In the genomic region with DNA sequence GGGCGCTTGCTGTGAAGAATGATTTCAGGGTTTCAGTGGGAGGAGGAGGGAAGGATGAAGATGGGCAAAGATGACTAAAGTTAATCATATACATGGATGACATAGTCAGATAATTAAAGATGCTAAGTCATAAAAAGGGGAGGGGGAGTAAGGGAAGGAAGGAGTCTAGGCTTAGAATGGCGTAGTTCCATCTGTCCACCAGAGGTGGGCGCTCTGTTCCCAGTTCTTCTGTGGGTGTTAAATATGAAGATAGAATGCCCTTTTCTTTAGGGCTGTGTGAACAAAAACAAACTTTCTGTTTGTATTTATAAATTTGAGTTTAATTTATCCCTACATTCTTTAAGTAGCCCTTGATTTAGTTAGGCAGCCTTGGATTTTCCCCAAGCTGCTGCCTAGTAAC, we compare ENCODE assay signal across 14 mouse cellular contexts. TPM values are rescaled to one million over a fixed set of nuclear protein-coding genes. Genes with fewer than 3 reads are reported as not detected.
A peak's percentile ranks its signal among the peaks of the same experiment; 100 is the strongest.
DNase-seq lines count a peak whose midpoint lies in the region; ATAC-seq and TF ChIP-seq lines count a peak whose summit lies in the region.
"Had no signal": no experiment of that assay in that cellular context is flagged by ENCODE, and none has a peak within 500 bp of the region (broad histone marks: within the 10 kb centered on the region; RNA-seq: fewer than 3 reads in every experiment).

No protein-coding gene starts in this region.

- H3K4me1 ChIP-seq in forebrain, postnatal 0 days (ENCODE audit: insufficient read depth): peaks cover 17% of the 10 kb centered on the region
- H3K4me1 ChIP-seq in forebrain, embryonic 15.5 days: peaks cover 56% of the 10 kb centered on the region
- H3K4me1 ChIP-seq in liver, embryonic 14.5 days (replicated peaks; ENCODE audit: control insufficient read depth in 2 of 2, insufficient read depth in 2 of 2, low read length in 1 of 2): no peaks in the 10 kb centered on the region
- no peaks in the 10 kb centered on the region for H3K4me1 ChIP-seq in liver, embryonic 11.5 days (replicated peaks; ENCODE audit: control insufficient read depth, insufficient read depth, low read length)
- H3K4me1 ChIP-seq in CH12.LX (ENCODE audit: control insufficient read depth in 1 of 2, insufficient read depth in 2 of 2): no peaks in the 10 kb centered on the region

- no peak for ATAC-seq in forebrain, postnatal 0 days
- ATAC-seq in forebrain, embryonic 15.5 days (replicated peaks): no peak
- no peak for ATAC-seq in liver, embryonic 14.5 days (ENCODE audit: insufficient read depth)
- no peak for ATAC-seq in liver, embryonic 11.5 days (replicated peaks; ENCODE audit: low FRiP score)
- ATAC-seq in megakaryocyte progenitor cell, adult 5-6 weeks (replicated peaks; ENCODE audit: poor library complexity): peak; percentile 69
- ATAC-seq in megakaryocyte, adult 5-6 weeks (ENCODE audit: poor library complexity, severe bottlenecking): no peak

- no peaks in the 10 kb centered on the region for H3K27me3 ChIP-seq in forebrain, postnatal 0 days (ENCODE audit: insufficient read depth, low read length)
- no peaks in the 10 kb centered on the region for H3K27me3 ChIP-seq in forebrain, embryonic 15.5 days
- H3K27me3 ChIP-seq in liver, embryonic 14.5 days (ENCODE audit: control insufficient read depth, insufficient read depth, low read length): no peaks in the 10 kb centered on the region
- no peaks in the 10 kb centered on the region for H3K27me3 ChIP-seq in liver, embryonic 11.5 days (replicated peaks; ENCODE audit: control insufficient read depth, insufficient read depth, low read length)
- peaks cover 80% of the 10 kb centered on the region for H3K27me3 ChIP-seq in CH12.LX (replicated peaks)
- H3K27me3 ChIP-seq: limb, embryonic 13.5 days had no signal

- TF ChIP-seq EP300 in liver, embryonic 14.5 days (IDR thresholded peaks at IDR 0.05; ENCODE audit: low read depth): no peak
- TF ChIP-seq EP300 in CH12.LX (IDR thresholded peaks at IDR 0.05; ENCODE audit: low read length): no peak

- TF ChIP-seq POLR2A in CH12.LX (IDR thresholded peaks at IDR 0.05; ENCODE audit: low read depth, low read length): no peak

- no peaks in the 10 kb centered on the region for H3K79me2 ChIP-seq in CH12.LX (replicated peaks; ENCODE audit: control insufficient read depth, extremely low read depth, insufficient read depth, poor library complexity, severe bottlenecking)

- peak; percentile 66 for TF ChIP-seq CTCF in forebrain, postnatal 0 days (IDR thresholded peaks at IDR 0.05; ENCODE audit: low read depth)
- TF ChIP-seq CTCF in liver, embryonic 14.5 days (IDR thresholded peaks at IDR 0.05; ENCODE audit: low read depth): peak; percentile 23; the same call in 1 of the 2 replicates
- peak; percentile 43 to 55 for TF ChIP-seq CTCF in CH12.LX (conservative IDR thresholded peaks at IDR 0.05 in 1 of 2, IDR thresholded peaks at IDR 0.05 in 1 of 2; ENCODE audit: low read depth in 2 of 2, low read length in 2 of 2)

- peaks cover 6% of the 10 kb centered on the region; the same call in 1 of the 2 replicates for H3K36me3 ChIP-seq in forebrain, postnatal 0 days (ENCODE audit: insufficient read depth)
- no peaks in the 10 kb centered on the region for H3K36me3 ChIP-seq in forebrain, embryonic 15.5 days
- no peaks in the 10 kb centered on the region for H3K36me3 ChIP-seq in liver, embryonic 14.5 days (replicated peaks; ENCODE audit: control insufficient read depth, insufficient read depth, low read depth)
- H3K36me3 ChIP-seq in liver, embryonic 11.5 days (ENCODE audit: control insufficient read depth, insufficient read depth, low read length): no peaks in the 10 kb centered on the region
- H3K36me3 ChIP-seq in CH12.LX (replicated peaks in 1 of 2; ENCODE audit: control insufficient read depth in 1 of 2, insufficient read depth in 1 of 2, low read length in 1 of 2): no peaks in the 10 kb centered on the region

- peak; percentile 6 for TF ChIP-seq RAD21 in CH12.LX (IDR thresholded peaks at IDR 0.05; ENCODE audit: low read depth, low read length)

- H3K27ac ChIP-seq in forebrain, postnatal 0 days (ENCODE audit: low read depth, low read length): no peak overlapping the region
- H3K27ac ChIP-seq in forebrain, embryonic 15.5 days (replicated peaks): no peak overlapping the region
- H3K27ac ChIP-seq in liver, embryonic 14.5 days: no peak overlapping the region
- H3K27ac ChIP-seq in liver, embryonic 11.5 days (ENCODE audit: low read depth, low read length): no peak overlapping the region
- H3K27ac ChIP-seq in CH12.LX (ENCODE audit: insufficient read depth, low read depth): no peak overlapping the region
- H3K27ac ChIP-seq: limb, embryonic 13.5 days; midbrain, embryonic 10.5 days had no signal

- DNase-seq in forebrain, postnatal 0 days: peak; percentile 47
- DNase-seq in liver, embryonic 14.5 days (ENCODE audit: low read depth in 3 of 3, low spot score in 3 of 3): no peak
- DNase-seq in liver, embryonic 11.5 days (ENCODE audit: low spot score): no peak
- peak; percentile 3 for DNase-seq in CH12.LX (ENCODE audit: extremely low read depth)
- no peak for DNase-seq in urinary bladder, postnatal 25 days (ENCODE audit: low spot score)
- DNase-seq: gastrocnemius, postnatal 14 days; heart, postnatal 36 days; kidney, postnatal 25 days; spleen, adult 18-20 months had no signal

- dilution Hi-C loops in CH12.LX (cut with MboI; ENCODE audit: extremely low pct_ligation_motif_present, extremely low pct_unique_long_range_greater_than_20kb, low sequenced_read_pairs): no loop called here

- in situ Hi-C loops in CH12.LX (cut with MboI; ENCODE audit: low pct_ligation_motif_present, low pct_unique_long_range_greater_than_20kb, low sequenced_read_pairs): no loop called here

- WGBS in forebrain, postnatal 0 days: 89% methylated on average over 3 of the region's 3 CpGs
- WGBS in forebrain, embryonic 15.5 days: 74% methylated on average over 3 of the region's 3 CpGs
- WGBS in liver, embryonic 14.5 days (ENCODE audit: insufficient replicate concordance): 62% methylated on average over 3 of the region's 3 CpGs
- 76% methylated on average over 3 of the region's 3 CpGs for WGBS in liver, embryonic 11.5 days

- H3K4me3 ChIP-seq in forebrain, postnatal 0 days (ENCODE audit: low read depth, low read length): no peak overlapping the region
- no peak overlapping the region for H3K4me3 ChIP-seq in forebrain, embryonic 15.5 days
- no peak overlapping the region for H3K4me3 ChIP-seq in liver, embryonic 14.5 days (ENCODE audit: insufficient read depth in 1 of 2, low read depth in 2 of 2, low read length in 2 of 2)
- no peak overlapping the region for H3K4me3 ChIP-seq in liver, embryonic 11.5 days (ENCODE audit: low read depth, low read length)
- no peak overlapping the region for H3K4me3 ChIP-seq in CH12.LX (replicated peaks in 1 of 3; ENCODE audit: low read depth in 2 of 3, low read length in 2 of 3, poor library complexity in 1 of 3)
- H3K4me3 ChIP-seq: limb, embryonic 13.5 days; midbrain, embryonic 10.5 days had no signal

- H3K9me3 ChIP-seq in forebrain, postnatal 0 days (ENCODE audit: low read length): no peaks in the 10 kb centered on the region
- no peaks in the 10 kb centered on the region for H3K9me3 ChIP-seq in forebrain, embryonic 15.5 days
- H3K9me3 ChIP-seq in liver, embryonic 14.5 days (ENCODE audit: control insufficient read depth, low read length): no peaks in the 10 kb centered on the region
- H3K9me3 ChIP-seq in liver, embryonic 11.5 days (ENCODE audit: control insufficient read depth, low read length): no peaks in the 10 kb centered on the region
- H3K9me3 ChIP-seq in CH12.LX (replicated peaks; ENCODE audit: low read length): no peaks in the 10 kb centered on the region
- H3K9me3 ChIP-seq: limb, embryonic 13.5 days; midbrain, embryonic 10.5 days had no signal

- no peak overlapping the region for H3K9ac ChIP-seq in forebrain, postnatal 0 days
- H3K9ac ChIP-seq in forebrain, embryonic 15.5 days (replicated peaks): no peak overlapping the region
- H3K9ac ChIP-seq in liver, embryonic 14.5 days (replicated peaks): no peak overlapping the region
- H3K9ac ChIP-seq in liver, embryonic 11.5 days (ENCODE audit: low read depth, low read length): no peak overlapping the region
- no peak overlapping the region for H3K9ac ChIP-seq in CH12.LX (ENCODE audit: insufficient read depth, low read depth)
- H3K9ac ChIP-seq: limb, embryonic 13.5 days had no signal

- no peak overlapping the region for H3K4me2 ChIP-seq in forebrain, postnatal 0 days (ENCODE audit: low read depth)
- no peak overlapping the region for H3K4me2 ChIP-seq in forebrain, embryonic 15.5 days (replicated peaks)
- H3K4me2 ChIP-seq in liver, embryonic 14.5 days (ENCODE audit: low read depth): no peak overlapping the region
- H3K4me2 ChIP-seq in liver, embryonic 11.5 days: no peak overlapping the region
- no peak overlapping the region for H3K4me2 ChIP-seq in CH12.LX (ENCODE audit: insufficient read depth, low read depth, poor library complexity, severe bottlenecking)
- H3K4me2 ChIP-seq: limb, embryonic 13.5 days had no signal

TF ChIP-seq in CH12.LX, 34 proteins besides CTCF, POLR2A, EP300 and RAD21 (continues in another document):
- TF ChIP-seq ETS1 (conservative IDR thresholded peaks at IDR 0.05; ENCODE audit: low read depth, low read length) (no peak), ZNF384 (IDR thresholded peaks at IDR 0.05; ENCODE audit: low read depth, low read length) (no peak), ZC3H11A (IDR thresholded peaks at IDR 0.05; ENCODE audit: low read depth, low read length) (no peak), MAX (IDR thresholded peaks at IDR 0.05; ENCODE audit: low read length) (no peak), MEF2A (IDR thresholded peaks at IDR 0.05; ENCODE audit: borderline replicate concordance, low read depth, low read length) (no peak), E2F4 (IDR thresholded peaks at IDR 0.05; ENCODE audit: insufficient replicate concordance, low read depth, low read length) (no peak), CHD2 (IDR thresholded peaks at IDR 0.05; ENCODE audit: low read length) (no peak), SIN3A (IDR thresholded peaks at IDR 0.05; ENCODE audit: low read length) (no peak), SMC3 (IDR thresholded peaks at IDR 0.05; ENCODE audit: low read depth, low read length) (no peak)

RNA-seq across cellular contexts. Expression of a gene that starts 8.7 kb away (rescaled TPM):
- total RNA-seq in forebrain, postnatal 0 days (2014; rRNA removed): 183 and 192 TPM in 2 replicates
- 251 and 260 TPM in 2 replicates for polyA plus RNA-seq in forebrain, postnatal 0 days (2015; fragmentation: Nextera tagmentation; extraction: Ambion mirVana)
- 206 and 213 TPM in 2 replicates for polyA plus RNA-seq in forebrain, embryonic 15.5 days (2015; fragmentation: Nextera tagmentation; extraction: Ambion mirVana)
- 10.3 and 15.9 TPM in 2 replicates for polyA plus RNA-seq in liver, embryonic 14.5 days (2012; rRNA removed)
- 7.0 and 7.1 TPM in 2 replicates for polyA plus RNA-seq in liver, embryonic 14.5 days (2014; fragmentation: Nextera tagmentation; extraction: Ambion mirVana)
- 27.3 and 29.7 TPM in 2 replicates for polyA plus RNA-seq in liver, embryonic 11.5 days (2014; fragmentation: Nextera tagmentation; extraction: Ambion mirVana)
- total RNA-seq in CH12.LX (2012; rRNA removed): 2.8 and 3.2 TPM in 2 replicates
- total RNA-seq in CH12.LX (2014; rRNA removed): 10.9 and 11.3 TPM in 2 replicates
- 27.2 and 29.3 TPM in 2 replicates for polyA plus RNA-seq in CH12.LX (2012; ENCODE audit: insufficient read length, low read depth)
- 38.1 and 45.9 TPM in 2 replicates for total RNA-seq in megakaryocyte progenitor cell, adult 5-6 weeks (2015)
- 17.0 and 38.9 TPM in 2 replicates for total RNA-seq in megakaryocyte progenitor cell, adult 5-6 weeks (2017)
- 153 and 169 TPM in 2 replicates for total RNA-seq in megakaryocyte, adult 5-6 weeks (2015)
- 109 and 125 TPM in 2 replicates for total RNA-seq in megakaryocyte, adult 5-6 weeks (2017)

Comparison
In these comparisons a context has a peak if more than half of its experiments do, and no peak if none do; other contexts are left out.
1. DNase-seq: peak in forebrain, postnatal 0 days (single experiment) and CH12.LX (single experiment); none in liver, embryonic 14.5 days (0 of 3), liver, embryonic 11.5 days (single experiment) and urinary bladder, postnatal 25 days (single experiment).
2. Peak in every context shown above with its lines, with median percentiles within 50 percentile points of each other: CTCF ChIP-seq.